Mouse (Mus musculus): ENCODE measurements around the gene Gosr1. TPM values are rescaled to one million over a fixed set of nuclear protein-coding genes. Genes with fewer than 3 reads are reported as not detected.
"Not testable (repeated sequence)": the region's sequence is repeated elsewhere in the genome, so short reads cannot be mapped to it uniquely, and the experiment has no call there.

The Gosr1 gene
- polyA plus RNA-seq, 1 experiment = 1.2 TPM

DNA sequence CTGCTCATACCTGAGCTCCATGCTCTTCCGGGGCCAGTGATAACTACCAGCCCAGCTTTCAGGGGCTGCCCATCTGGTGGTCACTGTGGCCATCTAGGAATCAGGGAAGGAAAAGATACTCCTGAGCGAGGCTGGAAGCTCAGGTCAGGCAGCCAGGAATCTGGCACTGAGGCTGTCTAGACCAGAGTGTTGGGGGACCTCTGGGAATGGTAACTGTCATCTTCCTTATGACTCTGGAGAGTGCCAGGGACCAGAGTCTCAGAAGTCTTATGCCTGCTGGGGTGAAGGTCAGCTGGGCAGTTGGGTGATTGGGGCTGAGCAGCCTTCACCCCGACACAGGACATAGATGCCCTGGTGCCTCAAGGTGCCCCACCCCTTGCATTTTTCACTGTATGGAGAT lies 55.7 kb downstream of the Gosr1 start:
- Histone ChIP-seq H3K36me3 (replicated peaks; ENCODE audit: low read length) (no peaks in the 10 kb centered on the region), H3K9me3 (peaks cover 15% of the 10 kb centered on the region), H3K4me3 (replicated peaks) (no peak overlapping the region), H3K27me3 (replicated peaks) (peaks cover 75% of the 10 kb centered on the region), H3K4me1 (peaks cover 5% of the 10 kb centered on the region; the same call in 1 of the 2 replicates)
- TF ChIP-seq FLI1 (IDR thresholded peaks at IDR 0.05; ENCODE audit: low read length) = no peak
- TF ChIP-seq GATA1 (IDR thresholded peaks at IDR 0.05; ENCODE audit: borderline replicate concordance, low read length) = no peak

DNA sequence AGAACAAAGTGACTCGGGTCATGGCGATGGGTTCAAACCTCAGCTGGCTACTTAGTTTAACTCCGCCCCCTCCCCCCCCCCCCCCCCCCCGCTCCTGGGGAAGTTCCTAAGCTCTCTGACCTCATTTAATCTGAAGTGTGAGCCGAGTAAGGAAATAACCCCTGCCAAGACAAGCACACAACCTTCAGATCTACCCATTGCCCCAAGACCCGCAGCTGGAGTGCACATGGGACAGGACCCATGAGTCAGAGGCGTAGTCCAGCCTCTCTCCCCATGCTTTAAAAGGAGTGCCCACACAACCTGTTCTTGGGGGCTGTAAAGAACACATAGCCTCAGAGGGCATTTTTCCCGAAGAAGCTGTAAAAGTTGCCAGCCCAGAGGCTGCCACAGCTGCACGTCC lies 63.8 kb downstream of the Gosr1 start:
- peaks cover 84% of the 10 kb centered on the region for H3K27me3 ChIP-seq (replicated peaks)
- no peaks in the 10 kb centered on the region for H3K4me1 ChIP-seq
- H3K9me3 ChIP-seq = no peaks in the 10 kb centered on the region
- TF ChIP-seq FLI1 (IDR thresholded peaks at IDR 0.05; ENCODE audit: low read length) = no peak
- TF ChIP-seq GATA1 (IDR thresholded peaks at IDR 0.05; ENCODE audit: borderline replicate concordance, low read length) = no peak
- no peaks in the 10 kb centered on the region for H3K36me3 ChIP-seq (replicated peaks; ENCODE audit: low read length)
- H3K4me3 ChIP-seq (replicated peaks) = no peak overlapping the region

DNA sequence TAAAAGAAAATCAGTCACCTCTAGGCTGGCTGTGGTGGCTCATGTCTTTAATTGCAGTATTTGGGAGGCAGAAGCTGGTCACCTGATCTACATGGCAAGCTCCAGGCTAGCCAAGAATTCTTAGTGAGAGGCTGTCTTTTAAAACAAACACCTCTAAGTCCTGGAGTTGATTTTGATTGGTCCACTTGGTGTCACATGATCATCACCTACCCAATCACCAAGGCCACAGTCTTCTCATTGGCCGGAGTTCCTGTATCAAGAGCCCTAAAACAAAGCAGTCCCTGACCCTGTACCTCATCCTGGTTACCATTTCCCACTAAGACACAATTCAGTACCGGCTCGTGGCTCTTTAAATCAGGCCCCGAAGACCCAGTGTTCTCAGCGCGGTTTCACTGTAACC lies 67.6 kb downstream of the Gosr1 start:
- no peak for TF ChIP-seq GATA1 (IDR thresholded peaks at IDR 0.05; ENCODE audit: borderline replicate concordance, low read length)

DNA sequence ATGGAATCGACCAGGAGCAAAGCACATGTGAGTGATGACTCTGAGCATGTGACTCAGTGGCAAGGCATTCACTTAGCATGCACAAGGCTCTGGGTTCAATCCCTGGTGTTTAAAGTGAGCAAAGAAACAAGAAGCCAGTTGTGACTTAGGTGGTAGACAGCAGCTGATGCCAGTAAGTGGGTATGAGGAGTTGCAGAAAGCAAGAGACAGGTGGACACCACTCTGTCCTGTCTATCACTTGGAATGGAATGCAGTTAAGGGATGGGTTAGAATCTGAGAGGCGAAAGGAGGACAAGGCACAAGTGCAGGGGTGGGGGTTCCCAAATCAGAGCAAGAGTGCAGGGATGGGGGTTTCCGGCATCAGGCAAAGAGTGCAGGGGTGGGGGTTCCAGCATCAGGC lies 71.3 kb downstream of the Gosr1 start:
- Histone ChIP-seq H3K36me3 (replicated peaks; ENCODE audit: low read length) (no peaks in the 10 kb centered on the region), H3K9me3 (peaks cover 8% of the 10 kb centered on the region), H3K4me3 (replicated peaks) (no peak overlapping the region), H3K27me3 (replicated peaks) (peaks cover 78% of the 10 kb centered on the region), H3K4me1 (no peaks in the 10 kb centered on the region)
- no peak for TF ChIP-seq GATA1 (IDR thresholded peaks at IDR 0.05; ENCODE audit: borderline replicate concordance, low read length)
- no peak for TF ChIP-seq FLI1 (IDR thresholded peaks at IDR 0.05; ENCODE audit: low read length)

More for the DNA sequence above, 67.6 kb downstream of the Gosr1 start:
- Histone ChIP-seq H3K27me3 (replicated peaks) (peaks cover 83% of the 10 kb centered on the region), H3K36me3 (replicated peaks; ENCODE audit: low read length) (no peaks in the 10 kb centered on the region), H3K4me3 (replicated peaks) (no peak overlapping the region), H3K9me3 (0 out of 2 replicates have a peak, but pooled peaks cover 2% of the 10 kb centered on the region), H3K4me1 (no peaks in the 10 kb centered on the region)

DNA sequence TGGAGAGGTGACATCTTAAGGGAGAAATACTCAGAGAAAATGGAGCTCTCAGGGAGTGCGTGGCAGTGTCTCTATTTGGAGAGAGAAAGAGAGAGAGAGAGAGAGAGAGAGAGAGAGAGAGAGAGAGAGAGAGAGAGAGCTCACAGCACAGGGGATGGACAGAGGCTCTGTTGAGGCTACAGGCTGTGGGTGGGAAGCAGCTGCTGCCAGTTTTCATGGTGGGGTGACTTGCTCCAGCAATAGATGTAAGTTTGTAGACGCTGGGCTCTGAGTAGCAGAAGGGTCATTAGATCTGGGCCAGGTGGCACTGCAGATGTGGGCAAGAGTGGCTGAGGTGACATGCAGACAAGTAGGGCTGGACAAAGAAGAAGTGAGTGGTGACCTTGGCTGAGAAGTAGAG lies 77.8 kb downstream of the Gosr1 start:
- peaks cover 7% of the 10 kb centered on the region; the same call in 1 of the 2 replicates for H3K4me1 ChIP-seq
- H3K27me3 ChIP-seq (replicated peaks) = peaks cover 68% of the 10 kb centered on the region
- H3K4me3 ChIP-seq (replicated peaks) = no peak overlapping the region
- TF ChIP-seq FLI1 (IDR thresholded peaks at IDR 0.05; ENCODE audit: low read length) (no peak), GATA1 (IDR thresholded peaks at IDR 0.05; ENCODE audit: borderline replicate concordance, low read length) (no peak)
- H3K9me3 ChIP-seq = peaks cover 5% of the 10 kb centered on the region
- no peaks in the 10 kb centered on the region for H3K36me3 ChIP-seq (replicated peaks; ENCODE audit: low read length)

DNA sequence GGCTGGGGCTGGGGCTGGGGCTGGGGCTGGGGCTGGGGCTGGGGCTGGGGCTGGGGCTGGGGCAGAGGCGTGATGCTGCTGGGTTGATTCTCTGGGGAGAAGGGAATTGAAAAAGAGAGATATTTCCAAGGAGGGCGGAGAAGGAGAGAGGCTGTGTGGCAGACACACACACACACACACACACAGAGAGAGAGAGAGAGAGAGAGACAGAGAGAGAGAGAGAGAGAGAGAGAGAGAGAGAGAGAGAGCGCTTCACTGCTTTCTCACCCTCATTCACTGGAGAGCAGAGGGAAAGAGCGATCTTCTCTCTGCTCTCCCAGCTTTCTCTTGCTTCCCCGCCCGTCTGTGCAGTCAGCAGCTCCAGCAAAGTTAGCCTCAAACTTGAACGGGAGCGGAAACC lies 83.9 kb downstream of the Gosr1 start, which contains the start of gene Trarg1:
Trarg1 (plus strand) TSS at position 301 of the 400 bp plus-strand sequence.
- not testable (repeated sequence) for H3K9me3 ChIP-seq; H3K4me3 ChIP-seq (replicated peaks); H3K4me1 ChIP-seq; H3K36me3 ChIP-seq (replicated peaks; ENCODE audit: low read length)
- peaks cover 62% of the 10 kb centered on the region for H3K27me3 ChIP-seq (replicated peaks)

Other genes starting within 250 kb of the Gosr1 start
- gene Abr, start 141.3 kb downstream of the Gosr1 start, polyA plus RNA-seq (2012; ENCODE audit: insufficient read depth, low replicate concordance) = 6.3 and 8.5 TPM in 2 replicates
- gene Bhlha9, start 91.1 kb downstream of the Gosr1 start, polyA plus RNA-seq (2012; ENCODE audit: insufficient read depth, low replicate concordance) = not detected in 2 replicates
- gene Trarg1, start 83.8 kb downstream of the Gosr1 start, polyA plus RNA-seq (2012; ENCODE audit: insufficient read depth, low replicate concordance) = 0.06 TPM in 1 of 2 replicates, not detected in the other
- gene Cpd, start 83.4 kb upstream of the Gosr1 start, polyA plus RNA-seq (2012; ENCODE audit: insufficient read depth, low replicate concordance) = 0.40 and 1.0 TPM in 2 replicates
- gene Tmigd1, start 138.6 kb upstream of the Gosr1 start, polyA plus RNA-seq (2012; ENCODE audit: insufficient read depth, low replicate concordance) = not detected in 2 replicates
- gene Blmh, start 161.2 kb upstream of the Gosr1 start, polyA plus RNA-seq (2012; ENCODE audit: insufficient read depth, low replicate concordance) = 4.6 and 31.1 TPM in 2 replicates
- 92.6 and 133 TPM in 2 replicates for gene Slc6a4, start 235.0 kb upstream of the Gosr1 start, polyA plus RNA-seq (2012; ENCODE audit: insufficient read depth, low replicate concordance)